Mouse (Mus musculus): ENCODE data around the gene Foxk1. TPM values are rescaled to one million over a fixed set of nuclear protein-coding genes. Genes with fewer than 3 reads are reported as not detected.
A peak's percentile ranks its signal among the peaks of the same experiment; 100 is the strongest.

The Foxk1 gene
- polyA plus RNA-seq, 1 experiment from 2014 or later = 1.8 TPM

- H3K4me3 ChIP-seq (replicated peaks) = no peak overlapping the region
- no peak overlapping the region for H3K4me2 ChIP-seq
- DNase-seq (no peak), ATAC-seq (ENCODE audit: low read depth) (no peak)
- H3K36me3 ChIP-seq = no peaks in the 10 kb centered on the region
- peaks cover 3% of the 10 kb centered on the region; the same call in 1 of the 2 replicates for H3K4me1 ChIP-seq (replicated peaks)
- H3K27me3 ChIP-seq = no peaks in the 10 kb centered on the region
- no peaks in the 10 kb centered on the region for H3K9me3 ChIP-seq (replicated peaks)
- H3K9ac ChIP-seq = no peak overlapping the region
- H3K27ac ChIP-seq = no peak overlapping the region
- WGBS (ENCODE audit: insufficient replicate concordance) = 82% methylated on average over 5 of the region's 5 CpGs
Measured at GRCm38 (mm10) chr5:142483581-142483980, 82.3 kb downstream of the Foxk1 start.

- Histone ChIP-seq H3K4me2 (no peak overlapping the region), H3K27me3 (0 out of 2 replicates have a peak, but pooled peaks cover 5% of the 10 kb centered on the region), H3K36me3 (no peaks in the 10 kb centered on the region), H3K4me3 (replicated peaks) (no peak overlapping the region), H3K4me1 (replicated peaks) (no peaks in the 10 kb centered on the region), H3K27ac (no peak overlapping the region), H3K9me3 (replicated peaks) (no peaks in the 10 kb centered on the region), H3K9ac (no peak overlapping the region)
- ATAC-seq (ENCODE audit: low read depth) = no peak
- WGBS (ENCODE audit: insufficient replicate concordance) = 66% methylated on average over 9 of the region's 9 CpGs
- no peak for DNase-seq
Measured at GRCm38 (mm10) chr5:142486654-142487053, 85.4 kb downstream of the Foxk1 start.

- H3K4me3 ChIP-seq (replicated peaks) = no peak overlapping the region
- ATAC-seq (ENCODE audit: low read depth) (no peak), DNase-seq (no peak)
- no peaks in the 10 kb centered on the region for H3K4me1 ChIP-seq (replicated peaks)
- 0 out of 2 replicates have a peak, but pooled peaks cover 8% of the 10 kb centered on the region for H3K27me3 ChIP-seq
- no peaks in the 10 kb centered on the region for H3K9me3 ChIP-seq (replicated peaks)
- no peak overlapping the region for H3K27ac ChIP-seq
- no peak overlapping the region for H3K9ac ChIP-seq
- no peaks in the 10 kb centered on the region for H3K36me3 ChIP-seq
- 50% methylated on average over 9 of the region's 9 CpGs for WGBS (ENCODE audit: insufficient replicate concordance)
- no peak overlapping the region for H3K4me2 ChIP-seq
Measured at GRCm38 (mm10) chr5:142489955-142490707, 88.8 kb downstream of the Foxk1 start.

GRCm38 (mm10) chr5:142493307-142493706 is 92.0 kb downstream of the Foxk1 start:
- Histone ChIP-seq H3K4me2 (no peak overlapping the region), H3K9ac (no peak overlapping the region), H3K4me3 (replicated peaks) (no peak overlapping the region), H3K36me3 (no peaks in the 10 kb centered on the region), H3K27ac (no peak overlapping the region), H3K27me3 (0 out of 2 replicates have a peak, but pooled peaks cover 8% of the 10 kb centered on the region), H3K4me1 (replicated peaks) (no peaks in the 10 kb centered on the region), H3K9me3 (replicated peaks) (no peaks in the 10 kb centered on the region)
- 54% methylated on average over 3 of the region's 3 CpGs for WGBS (ENCODE audit: insufficient replicate concordance)
- ATAC-seq (ENCODE audit: low read depth) (no peak), DNase-seq (no peak)

- DNase-seq (no peak), ATAC-seq (ENCODE audit: low read depth) (no peak)
- Histone ChIP-seq H3K9me3 (replicated peaks) (no peaks in the 10 kb centered on the region), H3K27me3 (peaks cover 6% of the 10 kb centered on the region; the same call in 1 of the 2 replicates), H3K9ac (no peak overlapping the region), H3K4me1 (replicated peaks) (no peaks in the 10 kb centered on the region), H3K27ac (no peak overlapping the region), H3K4me3 (replicated peaks) (no peak overlapping the region), H3K4me2 (no peak overlapping the region), H3K36me3 (no peaks in the 10 kb centered on the region)
- WGBS (ENCODE audit: insufficient replicate concordance) = 60% methylated on average over 14 of the region's 14 CpGs
Measured at GRCm38 (mm10) chr5:142495321-142496096, 94.2 kb downstream of the Foxk1 start.

GRCm38 (mm10) chr5:142498964-142499363 is 97.7 kb downstream of the Foxk1 start:
- Histone ChIP-seq H3K36me3 (no peaks in the 10 kb centered on the region), H3K4me3 (replicated peaks) (no peak overlapping the region), H3K4me2 (no peak overlapping the region), H3K9me3 (replicated peaks) (no peaks in the 10 kb centered on the region), H3K4me1 (replicated peaks) (no peaks in the 10 kb centered on the region), H3K9ac (no peak overlapping the region), H3K27me3 (peaks cover 6% of the 10 kb centered on the region; the same call in 1 of the 2 replicates), H3K27ac (no peak overlapping the region)
- no peak for ATAC-seq (ENCODE audit: low read depth)
- no peak for DNase-seq
- 30% methylated on average over 3 of the region's 3 CpGs for WGBS (ENCODE audit: insufficient replicate concordance)

GRCm38 (mm10) chr5:142500918-142501317 is 99.6 kb downstream of the Foxk1 start:
- Histone ChIP-seq H3K27me3 (peaks cover 3% of the 10 kb centered on the region; the same call in 1 of the 2 replicates), H3K4me1 (replicated peaks) (no peaks in the 10 kb centered on the region), H3K4me2 (no peak overlapping the region), H3K27ac (no peak overlapping the region), H3K9ac (no peak overlapping the region), H3K36me3 (no peaks in the 10 kb centered on the region), H3K4me3 (replicated peaks) (no peak overlapping the region), H3K9me3 (replicated peaks) (no peaks in the 10 kb centered on the region)
- no peak for ATAC-seq (ENCODE audit: low read depth)
- 70% methylated on average over 10 of the region's 10 CpGs for WGBS (ENCODE audit: insufficient replicate concordance)
- no peak for DNase-seq

- H3K27me3 ChIP-seq = peaks cover 3% of the 10 kb centered on the region; the same call in 1 of the 2 replicates
Measured at GRCm38 (mm10) chr5:142502414-142502813, 101.1 kb downstream of the Foxk1 start.

GRCm38 (mm10) chr5:142504175-142504574 is 102.9 kb downstream of the Foxk1 start:
- Histone ChIP-seq H3K4me3 (replicated peaks) (no peak overlapping the region), H3K4me1 (replicated peaks) (no peaks in the 10 kb centered on the region), H3K27ac (no peak overlapping the region), H3K9ac (no peak overlapping the region), H3K27me3 (peaks cover 5% of the 10 kb centered on the region), H3K9me3 (replicated peaks) (no peaks in the 10 kb centered on the region), H3K36me3 (no peaks in the 10 kb centered on the region), H3K4me2 (no peak overlapping the region)
- ATAC-seq (ENCODE audit: low read depth) (no peak), DNase-seq (no peak)
- 55% methylated on average over 3 of the region's 3 CpGs for WGBS (ENCODE audit: insufficient replicate concordance)

More at GRCm38 (mm10) chr5:142502414-142502813, 101.1 kb downstream of the Foxk1 start:
- DNase-seq (peak; percentile 66), ATAC-seq (ENCODE audit: low read depth) (peak; percentile 70)
- Histone ChIP-seq H3K9ac (no peak overlapping the region), H3K27ac (no peak overlapping the region), H3K4me3 (replicated peaks) (no peak overlapping the region), H3K36me3 (no peaks in the 10 kb centered on the region), H3K9me3 (replicated peaks) (no peaks in the 10 kb centered on the region), H3K4me2 (no peak overlapping the region), H3K4me1 (replicated peaks) (no peaks in the 10 kb centered on the region)
- WGBS (ENCODE audit: insufficient replicate concordance) = 3% methylated on average over 3 of the region's 3 CpGs

GRCm38 (mm10) chr5:142505695-142506423 is 104.6 kb downstream of the Foxk1 start:
- H3K27ac ChIP-seq = no peak overlapping the region
- WGBS (ENCODE audit: insufficient replicate concordance) = 43% methylated on average over 3 of the region's 3 CpGs
- ATAC-seq (ENCODE audit: low read depth) = no peak

More at GRCm38 (mm10) chr5:142505695-142506423, 104.6 kb downstream of the Foxk1 start:
- H3K36me3 ChIP-seq = no peaks in the 10 kb centered on the region
- H3K27me3 ChIP-seq = peaks cover 7% of the 10 kb centered on the region
- no peak overlapping the region for H3K4me2 ChIP-seq
- no peaks in the 10 kb centered on the region for H3K9me3 ChIP-seq (replicated peaks)
- H3K4me3 ChIP-seq (replicated peaks) = no peak overlapping the region
- no peak overlapping the region for H3K9ac ChIP-seq
- no peaks in the 10 kb centered on the region for H3K4me1 ChIP-seq (replicated peaks)
- no peak for DNase-seq

Measured in liver, embryonic 13.5 days (tissue).